Mouse (Mus musculus): ENCODE results near the gene Fgf11.

DNA sequence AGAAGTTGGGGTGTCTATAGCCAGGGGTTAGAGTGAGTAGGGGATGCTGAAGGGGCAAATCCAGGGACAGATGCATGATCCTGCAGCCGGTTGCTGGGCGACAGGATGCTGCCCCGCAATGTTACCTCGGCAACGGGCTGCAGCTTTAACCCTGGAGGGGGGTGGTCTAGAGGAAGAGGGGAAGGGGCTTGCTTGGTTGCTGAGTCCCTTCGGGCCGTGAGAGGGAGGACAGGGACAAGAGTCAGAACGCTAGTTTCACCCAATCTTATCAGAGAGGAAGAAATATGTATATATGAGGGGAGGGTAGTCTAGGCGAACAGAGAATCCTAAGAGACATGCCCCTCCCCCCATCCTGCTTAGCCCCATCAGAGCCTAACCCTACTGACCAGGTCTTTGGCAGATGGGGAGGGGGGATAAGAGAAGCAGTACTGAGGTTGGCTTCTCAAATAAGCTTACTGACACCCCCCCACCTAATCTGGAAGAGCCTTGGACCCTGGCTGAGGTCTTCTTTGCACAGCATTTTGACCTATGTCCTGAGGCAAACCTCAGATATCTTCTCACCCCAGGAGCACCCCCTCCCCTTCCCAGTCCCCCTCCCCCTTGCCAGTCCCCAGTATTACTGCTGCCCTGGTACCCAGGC lies 33.8 kb upstream of the Fgf11 start:
- TF ChIP-seq POLR2A (IDR thresholded peaks at IDR 0.05; ENCODE audit: extremely low read depth, insufficient read depth, low read length), result no peak
- TF ChIP-seq CTCF (IDR thresholded peaks at IDR 0.05; ENCODE audit: extremely low read depth, insufficient read depth, low read length), result no peak
